Mouse (Mus musculus): ENCODE measurements at regions not wholly inside any gene's neighbourhood (a gene's known extent, or its start where the extent isn't known, plus 50 kb on each side); places are given as distances from the start of the nearest gene placed in this dataset.

DNA sequence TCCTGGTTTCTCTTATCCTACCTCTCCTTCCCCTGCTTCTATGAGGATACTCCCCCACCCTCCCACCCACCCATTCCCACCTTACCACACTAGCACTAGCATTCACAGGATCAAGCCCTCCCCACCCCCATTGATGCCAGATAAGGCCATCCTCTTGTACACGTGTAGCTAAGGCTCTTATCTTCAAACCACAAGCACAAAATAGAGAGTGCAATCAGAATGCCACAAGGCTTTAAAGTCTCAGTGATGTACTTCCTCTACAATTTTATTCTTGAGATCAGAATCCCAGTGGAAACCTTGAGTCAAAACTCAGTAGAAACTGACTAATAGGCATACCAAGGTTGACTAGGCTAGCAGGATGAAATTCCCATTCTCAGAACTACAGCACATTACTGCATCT is 348.4 kb downstream of the Speer2 start:
- DNase-seq (ENCODE audit: low read depth, low spot score): no peak

DNA sequence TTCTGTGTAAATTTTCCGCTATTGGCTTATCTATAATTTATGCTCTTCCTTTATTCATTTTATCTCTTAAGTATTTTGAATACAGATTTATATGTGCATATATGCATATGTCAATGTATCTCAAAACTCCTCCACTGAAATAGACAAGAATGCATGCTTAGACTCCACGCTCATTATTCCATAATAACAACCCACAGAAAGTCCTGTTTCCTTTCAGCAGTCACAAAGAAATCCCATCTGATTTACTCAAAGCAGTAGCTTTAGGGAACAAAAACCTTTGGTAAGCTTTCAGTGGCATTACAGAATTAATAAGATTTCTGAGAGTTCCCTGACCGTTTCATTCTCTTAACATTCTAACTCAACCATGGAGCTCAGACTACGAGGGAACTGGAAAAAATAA is 386.2 kb downstream of the Speer2 start:
- no peak for DNase-seq (ENCODE audit: low read depth, low spot score)

DNA sequence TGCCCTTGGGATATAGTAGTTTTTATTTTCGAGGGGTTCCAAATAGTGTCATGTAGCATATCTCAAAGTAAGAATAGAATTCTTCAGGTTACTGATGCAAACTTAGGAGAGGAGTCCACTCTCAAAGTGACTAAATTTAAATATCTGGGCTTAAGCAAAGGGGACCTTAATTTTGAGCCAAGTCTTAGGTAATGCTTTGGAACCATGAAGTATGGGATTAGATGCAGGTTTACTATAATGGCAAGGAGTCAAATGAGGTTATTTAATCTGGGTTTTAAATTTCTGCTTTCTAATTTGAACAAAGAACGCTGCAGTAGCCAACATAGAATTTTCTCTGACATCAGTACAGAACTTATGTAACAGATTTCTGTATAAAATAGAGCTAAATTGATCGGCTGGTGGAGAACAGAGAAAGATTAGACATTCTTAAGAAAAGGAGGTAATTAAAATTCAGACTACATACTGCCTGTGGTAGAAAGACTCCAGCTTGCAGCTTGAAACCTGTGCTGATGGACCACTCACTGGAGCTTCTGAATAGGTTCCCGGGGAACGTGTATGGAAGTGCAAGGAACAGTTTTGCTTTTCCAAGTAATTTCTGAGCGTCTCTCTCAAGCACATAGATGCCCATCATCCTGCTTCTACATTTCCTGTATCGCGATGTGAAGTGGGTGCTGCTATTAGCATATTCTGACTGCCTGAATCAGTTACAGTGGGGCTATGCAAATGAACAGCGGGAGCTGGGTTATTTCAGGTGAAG is 394.3 kb downstream of the Speer2 start:
- peak; percentile 53 for DNase-seq (ENCODE audit: low read depth, low spot score)

DNA sequence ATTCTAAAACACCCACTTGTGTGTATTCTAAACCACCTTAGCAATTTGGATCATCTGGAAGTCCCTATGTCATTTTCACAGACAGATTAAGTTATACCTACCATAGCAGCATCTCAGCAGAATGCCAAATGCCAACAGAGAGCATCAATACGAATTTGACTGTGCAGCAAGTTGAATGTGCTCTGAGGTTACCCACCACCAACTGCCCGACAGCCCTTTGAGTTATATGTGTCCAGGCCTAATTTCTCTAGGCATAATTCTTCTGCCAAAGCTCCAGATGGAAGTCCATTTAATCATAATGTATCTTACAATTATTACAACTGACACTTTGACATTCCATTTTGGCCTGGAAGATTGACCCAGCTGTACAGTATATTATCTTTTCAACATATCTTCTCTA is 404.4 kb downstream of the Speer2 start:
- DNase-seq (ENCODE audit: low read depth, low spot score): no peak

DNA sequence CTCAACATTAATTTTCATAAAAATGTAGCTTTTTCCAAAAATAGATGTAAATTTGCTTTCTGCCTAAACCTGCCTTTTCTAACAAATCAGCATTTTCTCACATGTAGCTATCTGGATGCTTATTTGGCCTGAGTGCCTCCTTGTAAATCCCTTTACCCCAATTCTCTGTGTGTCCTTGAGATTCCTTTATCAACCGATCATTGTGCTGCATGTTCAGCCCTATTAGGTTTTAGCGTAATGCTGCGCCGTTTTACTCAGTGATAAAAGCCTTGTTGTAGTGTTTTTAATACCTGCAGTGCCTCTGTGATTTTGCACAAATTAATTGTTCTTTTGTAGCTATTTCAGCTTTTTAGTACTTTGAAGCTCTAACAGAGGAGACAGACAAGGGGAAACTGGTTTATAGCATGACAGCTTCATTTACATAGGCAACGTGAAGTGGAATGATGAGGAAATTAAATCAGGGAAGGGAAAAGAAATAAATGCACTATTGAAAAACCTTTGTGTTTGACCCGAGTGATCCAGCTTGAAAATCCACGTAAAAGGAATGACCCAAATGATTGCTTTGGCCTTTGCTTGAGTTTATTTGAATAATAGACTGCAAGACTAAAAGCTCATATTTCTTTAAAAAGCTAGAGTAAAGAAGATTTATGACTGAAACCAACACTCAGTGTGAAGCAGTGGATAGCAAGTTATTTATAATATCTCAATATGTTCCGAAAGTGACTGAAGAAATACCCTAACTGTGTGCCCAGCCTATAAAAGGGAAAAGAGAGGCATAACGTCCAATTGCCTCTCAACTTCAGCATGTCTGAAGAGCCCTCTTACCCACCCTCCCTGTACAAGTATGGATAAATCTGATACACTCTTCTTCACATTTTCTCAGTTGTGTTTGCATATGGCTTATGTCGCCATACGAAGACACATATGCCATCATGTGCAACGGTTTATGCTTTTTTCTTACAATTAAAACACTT is 438.6 kb downstream of the Speer2 start:
- no peak for DNase-seq (ENCODE audit: low read depth, low spot score)

Measured in telencephalon, adult 2 months (tissue).